13 mouse cellular contexts compared by ENCODE assay signal in genomic region chr5:114421561-114422298, GRCm38 (mm10). TPM values are rescaled to one million over a fixed set of nuclear protein-coding genes. Genes with fewer than 3 reads are reported as not detected.
DNase-seq lines count a peak whose midpoint lies in the region; ATAC-seq and TF ChIP-seq lines count a peak whose summit lies in the region.
"Had no signal": no experiment of that assay in that cellular context is flagged by ENCODE, and none has a peak within 500 bp of the region (broad histone marks: within the 10 kb centered on the region; RNA-seq: fewer than 3 reads in every experiment).

No protein-coding gene starts in this region.

- H3K27ac ChIP-seq in intestine, embryonic 16.5 days (ENCODE audit: low read length) = no peak overlapping the region
- H3K27ac ChIP-seq in intestine, postnatal 0 days (ENCODE audit: low read depth, low read length) = no peak overlapping the region
- H3K27ac ChIP-seq in kidney, embryonic 15.5 days = no peak overlapping the region
- no peak overlapping the region for H3K27ac ChIP-seq in lung, postnatal 0 days (ENCODE audit: low read length)
- H3K27ac ChIP-seq: embryonic facial prominence, embryonic 13.5 days; heart, adult 2 months; hindbrain, embryonic 12.5 days had no signal

- WGBS in intestine, embryonic 16.5 days = 56% methylated on average over 11 of the region's 11 CpGs
- 51% methylated on average over 11 of the region's 11 CpGs for WGBS in intestine, postnatal 0 days
- 57% methylated on average over 11 of the region's 11 CpGs for WGBS in kidney, embryonic 15.5 days
- 31% methylated on average over 11 of the region's 11 CpGs for WGBS in lung, postnatal 0 days

- H3K9me3 ChIP-seq in intestine, embryonic 16.5 days (ENCODE audit: control insufficient read depth, low read length) = no peaks in the 10 kb centered on the region
- no peaks in the 10 kb centered on the region for H3K9me3 ChIP-seq in intestine, postnatal 0 days (ENCODE audit: control insufficient read depth)
- H3K9me3 ChIP-seq in kidney, embryonic 15.5 days (replicated peaks) = no peaks in the 10 kb centered on the region
- H3K9me3 ChIP-seq in lung, postnatal 0 days (ENCODE audit: low read length) = no peaks in the 10 kb centered on the region
- H3K9me3 ChIP-seq: embryonic facial prominence, embryonic 13.5 days; hindbrain, embryonic 12.5 days had no signal

- ATAC-seq in intestine, embryonic 16.5 days = peak; percentile 44
- no peak for ATAC-seq in intestine, postnatal 0 days
- 0 out of 2 replicates have a peak, but pooled peaks have one; percentile 20 for ATAC-seq in kidney, embryonic 15.5 days (replicated peaks; ENCODE audit: low FRiP score)
- peak; percentile 85 for ATAC-seq in lung, postnatal 0 days
- ATAC-seq: CD4-positive, CD25-positive, alpha-beta regulatory T cell, adult 4 months had no signal

- no peak overlapping the region for H3K4me2 ChIP-seq in intestine, embryonic 16.5 days (ENCODE audit: low read depth, low read length)
- H3K4me2 ChIP-seq in intestine, postnatal 0 days (replicated peaks; ENCODE audit: low read depth) = no peak overlapping the region
- no peak overlapping the region for H3K4me2 ChIP-seq in kidney, embryonic 15.5 days
- 0 out of 2 replicates have a peak overlapping the region, but pooled peaks have one; percentile 8 for H3K4me2 ChIP-seq in lung, postnatal 0 days (replicated peaks; ENCODE audit: low read depth, low read length)
- H3K4me2 ChIP-seq: embryonic facial prominence, embryonic 13.5 days; hindbrain, embryonic 12.5 days had no signal

- peaks cover 6% of the 10 kb centered on the region for H3K4me1 ChIP-seq in intestine, embryonic 16.5 days (ENCODE audit: control insufficient read depth, insufficient read depth, low read length)
- H3K4me1 ChIP-seq in intestine, postnatal 0 days (replicated peaks; ENCODE audit: control insufficient read depth, insufficient read depth, low read length) = no peaks in the 10 kb centered on the region
- peaks cover 11% of the 10 kb centered on the region for H3K4me1 ChIP-seq in kidney, embryonic 15.5 days
- H3K4me1 ChIP-seq in lung, postnatal 0 days (ENCODE audit: insufficient read depth, low read depth, low read length) = 0 out of 2 replicates have a peak, but pooled peaks cover 8% of the 10 kb centered on the region
- H3K4me1 ChIP-seq: embryonic facial prominence, embryonic 13.5 days had no signal

- H3K27me3 ChIP-seq in intestine, embryonic 16.5 days (replicated peaks; ENCODE audit: control insufficient read depth, insufficient read depth, low read length) = no peaks in the 10 kb centered on the region
- H3K27me3 ChIP-seq in intestine, postnatal 0 days (replicated peaks; ENCODE audit: control insufficient read depth, insufficient read depth, low read length) = no peaks in the 10 kb centered on the region
- H3K27me3 ChIP-seq in kidney, embryonic 15.5 days = no peaks in the 10 kb centered on the region
- no peaks in the 10 kb centered on the region for H3K27me3 ChIP-seq in lung, postnatal 0 days (replicated peaks; ENCODE audit: insufficient read depth, low read length)
- H3K27me3 ChIP-seq: embryonic facial prominence, embryonic 13.5 days; hindbrain, embryonic 12.5 days had no signal

- H3K36me3 ChIP-seq in intestine, embryonic 16.5 days (ENCODE audit: control insufficient read depth, insufficient read depth, low read length) = peaks cover 13% of the 10 kb centered on the region
- peaks cover 44% of the 10 kb centered on the region for H3K36me3 ChIP-seq in intestine, postnatal 0 days (ENCODE audit: control insufficient read depth, insufficient read depth)
- peaks cover 48% of the 10 kb centered on the region for H3K36me3 ChIP-seq in kidney, embryonic 15.5 days
- H3K36me3 ChIP-seq in lung, postnatal 0 days (ENCODE audit: insufficient read depth, low read length) = peaks cover 24% of the 10 kb centered on the region; the same call in 1 of the 2 replicates

- no peak for TF ChIP-seq CTCF in intestine, postnatal 0 days (IDR thresholded peaks at IDR 0.05; ENCODE audit: low read depth)
- no peak for TF ChIP-seq CTCF in lung, postnatal 0 days (IDR thresholded peaks at IDR 0.05)

- peak; percentile 30; the same call in 1 of the 2 replicates for TF ChIP-seq EP300 in lung, postnatal 0 days (IDR thresholded peaks at IDR 0.05)

- no peak overlapping the region for H3K4me3 ChIP-seq in intestine, embryonic 16.5 days (ENCODE audit: low read length)
- no peak overlapping the region for H3K4me3 ChIP-seq in intestine, postnatal 0 days (ENCODE audit: low read depth, low read length)
- no peak overlapping the region for H3K4me3 ChIP-seq in kidney, embryonic 15.5 days (replicated peaks)
- no peak overlapping the region for H3K4me3 ChIP-seq in lung, postnatal 0 days (ENCODE audit: low read depth, low read length)
- H3K4me3 ChIP-seq: embryonic facial prominence, embryonic 13.5 days; heart, adult 2 months; hindbrain, embryonic 12.5 days had no signal

- peak; percentile 15 to 60 for DNase-seq in kidney, postnatal 25 days
- DNase-seq in lung, postnatal 0 days (ENCODE audit: low spot score) = peak; percentile 61
- DNase-seq in urinary bladder, postnatal 36 days (ENCODE audit: low spot score in 2 of 2) = no peak
- no peak for DNase-seq in thymus, postnatal 36 days
- DNase-seq: heart, adult 2 months; left cerebral cortex, postnatal 4 days; right cerebral cortex, adult 18-20 months had no signal

- H3K9ac ChIP-seq in intestine, embryonic 16.5 days (ENCODE audit: low read depth, low read length) = 0 out of 2 replicates have a peak overlapping the region, but pooled peaks have one; percentile 38
- no peak overlapping the region for H3K9ac ChIP-seq in intestine, postnatal 0 days (ENCODE audit: low read depth, low read length)
- H3K9ac ChIP-seq in kidney, embryonic 15.5 days = no peak overlapping the region
- H3K9ac ChIP-seq in lung, postnatal 0 days (replicated peaks; ENCODE audit: low read depth) = no peak overlapping the region
- H3K9ac ChIP-seq: embryonic facial prominence, embryonic 13.5 days; hindbrain, embryonic 12.5 days had no signal

RNA-seq across cellular contexts. Expression of gene Mmab, which starts 22.1 kb away (rescaled TPM):
- 30.4 and 34.6 TPM in 2 replicates for polyA plus RNA-seq in intestine, embryonic 16.5 days (2015; fragmentation: Nextera tagmentation; extraction: Ambion mirVana)
- polyA plus RNA-seq in intestine, postnatal 0 days (2015; fragmentation: Nextera tagmentation; extraction: Ambion mirVana) = 7.3 and 8.0 TPM in 2 replicates
- 30.5 and 33.4 TPM in 2 replicates for polyA plus RNA-seq in kidney, embryonic 15.5 days (2015; fragmentation: Nextera tagmentation; extraction: Ambion mirVana)
- polyA plus RNA-seq in lung, postnatal 0 days (2015; fragmentation: Nextera tagmentation; extraction: Ambion mirVana) = 11.1 and 12.8 TPM in 2 replicates

RNA-seq across cellular contexts. Expression of gene Mvk, which starts 22.3 kb away (rescaled TPM):
- polyA plus RNA-seq in intestine, embryonic 16.5 days (2015; fragmentation: Nextera tagmentation; extraction: Ambion mirVana) = 61.0 and 61.7 TPM in 2 replicates
- polyA plus RNA-seq in intestine, postnatal 0 days (2015; fragmentation: Nextera tagmentation; extraction: Ambion mirVana) = 13.8 and 14.4 TPM in 2 replicates
- polyA plus RNA-seq in kidney, embryonic 15.5 days (2015; fragmentation: Nextera tagmentation; extraction: Ambion mirVana) = 40.2 and 42.8 TPM in 2 replicates
- 28.9 and 30.1 TPM in 2 replicates for polyA plus RNA-seq in lung, postnatal 0 days (2015; fragmentation: Nextera tagmentation; extraction: Ambion mirVana)

RNA-seq across cellular contexts. Expression of gene Ube3b, which starts 41.3 kb away (rescaled TPM):
- 36.4 and 43.5 TPM in 2 replicates for polyA plus RNA-seq in intestine, embryonic 16.5 days (2015; fragmentation: Nextera tagmentation; extraction: Ambion mirVana)
- 23.0 and 24.8 TPM in 2 replicates for polyA plus RNA-seq in intestine, postnatal 0 days (2015; fragmentation: Nextera tagmentation; extraction: Ambion mirVana)
- 40.6 and 43.8 TPM in 2 replicates for polyA plus RNA-seq in kidney, embryonic 15.5 days (2015; fragmentation: Nextera tagmentation; extraction: Ambion mirVana)
- 28.9 and 30.1 TPM in 2 replicates for polyA plus RNA-seq in lung, postnatal 0 days (2015; fragmentation: Nextera tagmentation; extraction: Ambion mirVana)

RNA-seq across cellular contexts. Expression of gene Kctd10, which starts 41.4 kb away (rescaled TPM):
- polyA plus RNA-seq in intestine, embryonic 16.5 days (2015; fragmentation: Nextera tagmentation; extraction: Ambion mirVana) = 132 and 137 TPM in 2 replicates
- polyA plus RNA-seq in intestine, postnatal 0 days (2015; fragmentation: Nextera tagmentation; extraction: Ambion mirVana) = 112 and 118 TPM in 2 replicates
- polyA plus RNA-seq in kidney, embryonic 15.5 days (2015; fragmentation: Nextera tagmentation; extraction: Ambion mirVana) = 93.4 and 101 TPM in 2 replicates
- 223 and 230 TPM in 2 replicates for polyA plus RNA-seq in lung, postnatal 0 days (2015; fragmentation: Nextera tagmentation; extraction: Ambion mirVana)

Comparison
In these comparisons a context has a peak if more than half of its experiments do, and no peak if none do; other contexts are left out.
1. DNase-seq: peak in kidney, postnatal 25 days (2 of 2) and lung, postnatal 0 days (single experiment); none in urinary bladder, postnatal 36 days (0 of 2) and thymus, postnatal 36 days (0 of 2).